Comparison of ENCODE assay signal across 9 mouse cellular contexts in genomic region chr2:58699931-58700330, GRCm38 (mm10).
DNase-seq lines count a peak whose midpoint lies in the region; ATAC-seq and TF ChIP-seq lines count a peak whose summit lies in the region.
"Had no signal": no experiment of that assay in that cellular context is flagged by ENCODE, and none has a peak within 500 bp of the region (broad histone marks: within the 10 kb centered on the region; RNA-seq: fewer than 3 reads in every experiment).

No protein-coding gene starts in this region.

- H3K36me3 ChIP-seq in forebrain, embryonic 10.5 days (replicated peaks), result no peaks in the 10 kb centered on the region
- H3K36me3 ChIP-seq in heart, embryonic 15.5 days, result no peaks in the 10 kb centered on the region
- no peaks in the 10 kb centered on the region for H3K36me3 ChIP-seq in kidney, postnatal 0 days (ENCODE audit: insufficient read depth, low read length)
- H3K36me3 ChIP-seq in limb, embryonic 14.5 days (ENCODE audit: control insufficient read depth, insufficient read depth, low read length), result no peaks in the 10 kb centered on the region
- no peaks in the 10 kb centered on the region for H3K36me3 ChIP-seq in neural tube, embryonic 14.5 days (ENCODE audit: control insufficient read depth, insufficient read depth, low read length)
- H3K36me3 ChIP-seq: embryonic facial prominence, embryonic 12.5 days had no signal

- no peak overlapping the region for H3K9ac ChIP-seq in heart, embryonic 15.5 days
- no peak overlapping the region for H3K9ac ChIP-seq in kidney, postnatal 0 days (ENCODE audit: low read depth, low read length)
- H3K9ac ChIP-seq in limb, embryonic 14.5 days (ENCODE audit: low read depth, low read length, severe bottlenecking), result no peak overlapping the region
- H3K9ac ChIP-seq in neural tube, embryonic 14.5 days (replicated peaks; ENCODE audit: low read depth, low read length), result no peak overlapping the region
- H3K9ac ChIP-seq: embryonic facial prominence, embryonic 12.5 days had no signal

- peak; percentile 87 for TF ChIP-seq CTCF in kidney, postnatal 0 days (IDR thresholded peaks at IDR 0.05; ENCODE audit: low read depth)

- H3K4me2 ChIP-seq in heart, embryonic 15.5 days, result no peak overlapping the region
- no peak overlapping the region for H3K4me2 ChIP-seq in kidney, postnatal 0 days (ENCODE audit: low read length)
- H3K4me2 ChIP-seq in limb, embryonic 14.5 days (replicated peaks; ENCODE audit: low read depth, low read length, severe bottlenecking), result no peak overlapping the region
- no peak overlapping the region for H3K4me2 ChIP-seq in neural tube, embryonic 14.5 days (ENCODE audit: low read depth, low read length)
- H3K4me2 ChIP-seq: embryonic facial prominence, embryonic 12.5 days had no signal

- TF ChIP-seq POLR2A in limb, embryonic 14.5 days (IDR thresholded peaks at IDR 0.05; ENCODE audit: borderline replicate concordance, extremely low read depth, insufficient read depth, insufficient read length), result no peak

- peaks cover 8% of the 10 kb centered on the region; the same call in 1 of the 2 replicates for H3K4me1 ChIP-seq in forebrain, embryonic 10.5 days
- peaks cover 16% of the 10 kb centered on the region; the same call in 1 of the 2 replicates for H3K4me1 ChIP-seq in heart, embryonic 15.5 days (replicated peaks)
- no peaks in the 10 kb centered on the region for H3K4me1 ChIP-seq in kidney, postnatal 0 days (replicated peaks; ENCODE audit: insufficient read depth, low read length)
- 0 out of 2 replicates have a peak, but pooled peaks cover 3% of the 10 kb centered on the region for H3K4me1 ChIP-seq in limb, embryonic 14.5 days (ENCODE audit: control insufficient read depth, insufficient read depth, low read length)
- no peaks in the 10 kb centered on the region for H3K4me1 ChIP-seq in neural tube, embryonic 14.5 days (ENCODE audit: control insufficient read depth, insufficient read depth, low read length)

- WGBS in forebrain, embryonic 10.5 days, result 24% methylated on average over 5 of the region's 5 CpGs
- WGBS in heart, embryonic 15.5 days, result 28% methylated on average over 5 of the region's 5 CpGs
- 26% methylated on average over 5 of the region's 5 CpGs for WGBS in kidney, postnatal 0 days
- WGBS in limb, embryonic 14.5 days, result 37% methylated on average over 5 of the region's 5 CpGs
- 24% methylated on average over 5 of the region's 5 CpGs for WGBS in neural tube, embryonic 14.5 days

- no peak overlapping the region for H3K4me3 ChIP-seq in forebrain, embryonic 10.5 days
- no peak overlapping the region for H3K4me3 ChIP-seq in heart, embryonic 15.5 days
- H3K4me3 ChIP-seq in kidney, postnatal 0 days (replicated peaks; ENCODE audit: low read depth, low read length), result no peak overlapping the region
- H3K4me3 ChIP-seq in limb, embryonic 14.5 days (replicated peaks; ENCODE audit: low read length), result no peak overlapping the region
- H3K4me3 ChIP-seq in neural tube, embryonic 14.5 days (ENCODE audit: low read depth, low read length), result no peak overlapping the region
- H3K4me3 ChIP-seq: embryonic facial prominence, embryonic 12.5 days had no signal

- H3K27me3 ChIP-seq in forebrain, embryonic 10.5 days (ENCODE audit: poor library complexity, severe bottlenecking), result no peaks in the 10 kb centered on the region
- H3K27me3 ChIP-seq in heart, embryonic 15.5 days, result no peaks in the 10 kb centered on the region
- H3K27me3 ChIP-seq in kidney, postnatal 0 days (ENCODE audit: insufficient read depth, low read length), result no peaks in the 10 kb centered on the region
- no peaks in the 10 kb centered on the region for H3K27me3 ChIP-seq in limb, embryonic 14.5 days (ENCODE audit: control insufficient read depth, insufficient read depth, low read length)
- H3K27me3 ChIP-seq in neural tube, embryonic 14.5 days (ENCODE audit: control insufficient read depth, insufficient read depth, low read length), result no peaks in the 10 kb centered on the region
- H3K27me3 ChIP-seq: embryonic facial prominence, embryonic 12.5 days had no signal

- H3K9me3 ChIP-seq in forebrain, embryonic 10.5 days, result no peaks in the 10 kb centered on the region
- no peaks in the 10 kb centered on the region for H3K9me3 ChIP-seq in heart, embryonic 15.5 days (replicated peaks)
- H3K9me3 ChIP-seq in kidney, postnatal 0 days (replicated peaks; ENCODE audit: low read length), result no peaks in the 10 kb centered on the region
- H3K9me3 ChIP-seq in limb, embryonic 14.5 days (ENCODE audit: control insufficient read depth, low read length), result no peaks in the 10 kb centered on the region
- H3K9me3 ChIP-seq in neural tube, embryonic 14.5 days (ENCODE audit: control insufficient read depth, low read length), result no peaks in the 10 kb centered on the region
- H3K9me3 ChIP-seq: embryonic facial prominence, embryonic 12.5 days had no signal

- peak; percentile 53 for ATAC-seq in heart, embryonic 15.5 days (replicated peaks; ENCODE audit: insufficient number of reproducible peaks, insufficient read depth, low FRiP score, low read depth)
- peak; percentile 80; the same call in 1 of the 2 replicates for ATAC-seq in kidney, postnatal 0 days (replicated peaks; ENCODE audit: low FRiP score, low read depth)
- peak; percentile 68; the same call in 1 of the 2 replicates for ATAC-seq in limb, embryonic 14.5 days (ENCODE audit: low FRiP score, low read depth)
- ATAC-seq in neural tube, embryonic 14.5 days (ENCODE audit: low read depth), result peak; percentile 81

- no peak overlapping the region for H3K27ac ChIP-seq in forebrain, embryonic 10.5 days
- no peak overlapping the region for H3K27ac ChIP-seq in heart, embryonic 15.5 days
- H3K27ac ChIP-seq in kidney, postnatal 0 days, result no peak overlapping the region
- H3K27ac ChIP-seq in limb, embryonic 14.5 days (replicated peaks; ENCODE audit: low read depth, low read length), result no peak overlapping the region
- no peak overlapping the region for H3K27ac ChIP-seq in neural tube, embryonic 14.5 days (ENCODE audit: low read depth, low read length)
- H3K27ac ChIP-seq: embryonic facial prominence, embryonic 12.5 days had no signal

- DNase-seq in ES-CJ7 (ENCODE audit: low read depth, low spot score), result peak; percentile 93
- DNase-seq in brain, adult 2 months (ENCODE audit: low read depth, low spot score), result peak; percentile 92
- DNase-seq in forebrain, embryonic 10.5 days (ENCODE audit: extremely low spot score, low spot score), result peak; percentile 75
- DNase-seq in kidney, postnatal 0 days (ENCODE audit: low spot score), result peak; percentile 84
- peak; percentile 74 for DNase-seq in limb, embryonic 14.5 days (ENCODE audit: low spot score)
- peak; percentile 15 to 16 for DNase-seq in thymus, postnatal 36 days

Comparison
In these comparisons a context has a peak if more than half of its experiments do, and no peak if none do; other contexts are left out.
1. DNase-seq: peak in every context shown above with its lines; median percentile 93 in ES-CJ7; 92 in brain, adult 2 months; 84 in kidney, postnatal 0 days; 75 in forebrain, embryonic 10.5 days; 74 in limb, embryonic 14.5 days; 16 in thymus, postnatal 36 days.